Mouse (Mus musculus) urinary bladder, adult 2 months (tissue): ENCODE measurements around the gene Cecr2. TPM values are rescaled to one million over a fixed set of nuclear protein-coding genes. Genes with fewer than 3 reads are reported as not detected.
A peak's percentile ranks its signal among the peaks of the same experiment; 100 is the strongest.
"Not testable (repeated sequence)": the region's sequence is repeated elsewhere in the genome, so short reads cannot be mapped to it uniquely, and the experiment has no call there.

Experiments used
- DNase-seq: peaks from one replicate; pipeline ENCODE4 v3.0.0; 2022; ENCODE audit warnings: low spot score
- polyA plus RNA-seq: library from polyadenylated mRNA; depleted of rRNA; stranded (reverse); fragments of >200 nt; gene quantifications from 2 replicates; pipeline ENCODE4 v1.2.3, GENCODE M21; 2012

The Cecr2 gene
- polyA plus RNA-seq, 1 experiment: 2.7 TPM

- no peak for DNase-seq
Observed at GRCm38 (mm10) chr6:120772025-120772424, 105.9 kb downstream of the Cecr2 start.

GRCm38 (mm10) chr6:120773149-120773628 lies 107.0 kb downstream of the Cecr2 start, which contains the start of gene Slc25a18:
Slc25a18 (plus strand) TSS chr6:120773578.
- DNase-seq: no peak

GRCm38 (mm10) chr6:120773763-120774162 lies 107.6 kb downstream of the Cecr2 start:
- no peak for DNase-seq

GRCm38 (mm10) chr6:120776286-120776685 lies 110.1 kb downstream of the Cecr2 start:
- no peak for DNase-seq

- DNase-seq: no peak
Observed at GRCm38 (mm10) chr6:120777533-120777932, 111.4 kb downstream of the Cecr2 start.

GRCm38 (mm10) chr6:120778226-120778625 lies 112.1 kb downstream of the Cecr2 start:
- no peak for DNase-seq

GRCm38 (mm10) chr6:120782948-120783347 lies 116.8 kb downstream of the Cecr2 start:
- no peak for DNase-seq

GRCm38 (mm10) chr6:120784351-120784750 lies 118.2 kb downstream of the Cecr2 start:
- no peak for DNase-seq

GRCm38 (mm10) chr6:120788068-120788607 lies 122.0 kb downstream of the Cecr2 start:
- no peak for DNase-seq

GRCm38 (mm10) chr6:120788904-120789303 lies 122.7 kb downstream of the Cecr2 start:
- DNase-seq: no peak

GRCm38 (mm10) chr6:120790153-120790552 lies 124.0 kb downstream of the Cecr2 start:
- no peak for DNase-seq

GRCm38 (mm10) chr6:120790717-120791116 lies 124.5 kb downstream of the Cecr2 start:
- no peak for DNase-seq

GRCm38 (mm10) chr6:120792947-120793346 lies 126.8 kb downstream of the Cecr2 start:
- no peak for DNase-seq

- DNase-seq: no peak
Observed at GRCm38 (mm10) chr6:120795422-120796086, 129.4 kb downstream of the Cecr2 start.

- no peak for DNase-seq
Observed at GRCm38 (mm10) chr6:120796111-120796510, 129.9 kb downstream of the Cecr2 start.

GRCm38 (mm10) chr6:120798019-120798418 lies 131.8 kb downstream of the Cecr2 start:
- DNase-seq: peak; percentile 35

GRCm38 (mm10) chr6:120798905-120799304 lies 132.7 kb downstream of the Cecr2 start:
- no peak for DNase-seq

- no peak for DNase-seq
Observed at GRCm38 (mm10) chr6:120799581-120800041, 133.4 kb downstream of the Cecr2 start.

GRCm38 (mm10) chr6:120806999-120807737 lies 141.0 kb downstream of the Cecr2 start:
- DNase-seq: no peak

- no peak for DNase-seq
Observed at GRCm38 (mm10) chr6:120807738-120808081, 141.5 kb downstream of the Cecr2 start.

GRCm38 (mm10) chr6:120811999-120812398 lies 145.8 kb downstream of the Cecr2 start:
- not testable (repeated sequence) for DNase-seq

- DNase-seq: no peak
Observed at GRCm38 (mm10) chr6:120819294-120819693, 153.1 kb downstream of the Cecr2 start.

- DNase-seq: no peak
Observed at GRCm38 (mm10) chr6:120820144-120820543, 154.0 kb downstream of the Cecr2 start.
